Mouse (Mus musculus) megakaryocyte, adult 5-6 weeks (primary cell): ENCODE measurements around the gene Ajm1. TPM values are rescaled to one million over a fixed set of nuclear protein-coding genes. Genes with fewer than 3 reads are reported as not detected.
"Not testable (repeated sequence)": the region's sequence is repeated elsewhere in the genome, so short reads cannot be mapped to it uniquely, and the experiment has no call there.

Experiments
- ATAC-seq: 2 replicates; pipeline ENCODE4 v1.8.0; 2016; ENCODE audit warnings: mild to moderate bottlenecking, inconsistent platforms; ENCODE audit not compliant: poor library complexity, severe bottlenecking
- total RNA-seq, 2 experiments: library from RNA; stranded (forward) in 1 of 2; stranded (reverse) in 1 of 2; fragments of 153-499, 151-499 nt in 1 of 2; fragments of 221-1000, 200-1000 nt in 1 of 2; gene quantifications; 2 replicates each; pipeline versions ENCODE4 v1.2.3 to v1.2.4; 2015 to 2017

The Ajm1 gene
- total RNA-seq, 2 experiments from 2014 or later = not detected

DNA sequence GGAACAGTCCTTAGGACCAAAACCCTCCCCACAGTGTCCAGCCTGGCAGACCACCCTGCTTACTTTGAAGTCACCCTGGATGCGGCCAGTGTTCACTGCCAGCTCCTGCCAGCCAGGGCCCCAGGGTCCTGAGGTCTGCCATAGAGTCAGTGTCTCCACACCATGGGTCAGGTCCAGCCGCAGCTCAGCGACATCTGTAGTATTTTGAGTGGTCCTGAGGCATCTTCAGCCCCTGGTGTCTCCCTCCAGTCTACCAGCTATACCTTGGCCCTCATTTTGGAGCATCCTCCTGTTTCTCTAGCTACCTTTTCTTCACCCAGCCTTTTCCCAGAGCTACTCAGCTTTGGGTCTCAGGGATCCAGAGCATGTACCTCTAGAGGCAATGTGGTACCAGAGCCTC, 12.2 kb downstream of the Ajm1 start:
- no peak for ATAC-seq

DNA sequence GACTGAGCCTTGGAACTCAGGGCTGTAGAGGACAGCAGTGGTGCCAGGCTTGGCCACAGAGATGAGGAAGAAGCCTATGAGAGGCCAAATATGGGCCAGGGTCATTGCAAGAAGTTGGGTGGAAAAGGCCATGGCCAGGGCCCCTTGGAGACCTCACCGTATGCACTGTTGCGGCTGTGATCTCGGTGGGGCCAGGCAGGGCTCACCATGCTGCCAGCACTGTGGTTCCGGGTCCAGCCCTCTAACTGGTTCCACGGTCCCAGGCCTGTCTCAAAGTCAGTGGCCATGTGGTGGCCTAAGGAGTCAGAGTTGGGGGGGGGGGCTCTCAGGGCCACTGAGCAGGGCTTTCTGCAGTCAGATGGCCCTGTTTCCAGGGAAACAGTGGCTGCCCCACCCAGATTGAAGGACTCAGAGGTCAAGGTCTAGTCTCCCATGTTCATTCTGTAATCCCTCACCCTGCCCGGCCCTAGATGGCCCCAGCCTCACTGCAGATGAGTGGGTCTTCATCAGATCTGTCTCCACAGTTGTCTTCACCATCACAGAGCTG, 13.0 kb downstream of the Ajm1 start:
- no peak for ATAC-seq

DNA sequence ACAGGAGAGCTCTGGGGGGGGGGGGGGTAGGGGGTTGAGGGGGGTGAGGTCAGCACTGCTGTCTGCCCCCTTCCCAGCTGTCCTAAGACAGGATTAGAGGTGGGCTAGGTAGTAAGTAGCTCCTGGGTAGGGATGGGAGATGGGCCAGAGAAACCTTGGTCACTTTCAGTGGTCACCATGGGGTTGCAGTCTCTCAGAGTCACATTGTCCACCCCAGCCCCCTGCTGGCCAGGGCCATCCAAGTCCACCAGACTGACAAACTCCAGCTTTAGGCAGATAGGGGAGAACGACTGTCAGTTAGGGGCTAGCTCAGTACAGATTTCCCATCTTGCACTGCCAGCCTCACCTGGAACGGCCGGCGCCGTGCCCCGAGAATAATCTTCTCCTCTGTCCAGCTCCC, 15.0 kb downstream of the Ajm1 start:
- no peak for ATAC-seq

DNA sequence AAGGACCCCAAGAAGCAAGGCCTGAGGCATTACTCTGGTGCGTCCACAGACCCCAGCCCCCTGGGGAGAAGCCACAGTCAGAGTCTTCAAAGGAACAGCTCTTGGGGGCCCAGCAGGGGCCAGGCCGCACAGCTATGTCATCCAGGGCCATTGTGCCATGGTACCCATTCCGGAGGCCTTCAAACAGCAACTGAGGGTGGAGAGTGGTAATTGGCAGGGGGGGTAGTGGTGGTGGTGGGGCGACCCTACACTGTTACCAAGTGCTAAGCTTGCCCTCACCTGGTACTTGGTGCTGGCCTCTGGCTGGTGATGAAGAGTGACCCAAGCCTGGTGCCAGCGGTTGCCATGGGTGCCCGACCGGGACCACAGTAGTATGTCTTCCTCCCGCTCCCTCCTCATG, 15.8 kb downstream of the Ajm1 start:
- ATAC-seq = no peak

GRCm38 (mm10) chr2:25561946-25562345, 19.6 kb downstream of the Ajm1 start:
- no peak for ATAC-seq

GRCm38 (mm10) chr2:25560551-25560950, 21.0 kb downstream of the Ajm1 start:
- ATAC-seq = no peak

GRCm38 (mm10) chr2:25558774-25559173, 22.8 kb downstream of the Ajm1 start:
- no peak for ATAC-seq

- ATAC-seq = 0 out of 2 replicates have a peak, but pooled peaks have one; percentile 9
Observed at GRCm38 (mm10) chr2:25557964-25558360, 23.6 kb downstream of the Ajm1 start.

GRCm38 (mm10) chr2:25557221-25557963, 24.2 kb downstream of the Ajm1 start, which contains the start of gene Edf1:
TSS of gene Edf1 (plus strand) at chr2:25557847.
- ATAC-seq = peak; percentile 100

- no peak for ATAC-seq
Observed at GRCm38 (mm10) chr2:25556296-25556695, 25.3 kb downstream of the Ajm1 start.

- not testable (repeated sequence) for ATAC-seq
Observed at GRCm38 (mm10) chr2:25555479-25555878, 26.1 kb downstream of the Ajm1 start.

- not testable (repeated sequence) for ATAC-seq
Observed at GRCm38 (mm10) chr2:25553171-25553786, 28.3 kb downstream of the Ajm1 start.

DNA sequence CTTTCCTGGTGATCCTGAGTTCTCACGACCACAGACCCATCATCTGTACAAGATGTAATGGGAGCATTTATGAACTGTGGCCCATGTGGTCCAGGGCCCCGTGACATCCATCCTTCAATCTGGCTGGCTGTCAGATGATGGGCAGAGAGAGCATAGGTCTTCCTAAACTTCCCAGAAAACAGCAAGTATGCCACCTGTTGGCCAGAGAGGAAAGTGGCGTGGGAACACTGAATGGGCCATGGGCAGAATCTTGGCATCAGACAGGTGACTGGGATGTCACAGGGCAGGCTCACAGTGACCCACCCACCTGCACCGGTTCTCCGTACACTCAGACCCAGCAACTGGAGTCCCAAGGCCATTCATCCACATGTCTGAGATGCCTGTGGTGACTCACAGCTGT, 30.4 kb downstream of the Ajm1 start:
- no peak for ATAC-seq

DNA sequence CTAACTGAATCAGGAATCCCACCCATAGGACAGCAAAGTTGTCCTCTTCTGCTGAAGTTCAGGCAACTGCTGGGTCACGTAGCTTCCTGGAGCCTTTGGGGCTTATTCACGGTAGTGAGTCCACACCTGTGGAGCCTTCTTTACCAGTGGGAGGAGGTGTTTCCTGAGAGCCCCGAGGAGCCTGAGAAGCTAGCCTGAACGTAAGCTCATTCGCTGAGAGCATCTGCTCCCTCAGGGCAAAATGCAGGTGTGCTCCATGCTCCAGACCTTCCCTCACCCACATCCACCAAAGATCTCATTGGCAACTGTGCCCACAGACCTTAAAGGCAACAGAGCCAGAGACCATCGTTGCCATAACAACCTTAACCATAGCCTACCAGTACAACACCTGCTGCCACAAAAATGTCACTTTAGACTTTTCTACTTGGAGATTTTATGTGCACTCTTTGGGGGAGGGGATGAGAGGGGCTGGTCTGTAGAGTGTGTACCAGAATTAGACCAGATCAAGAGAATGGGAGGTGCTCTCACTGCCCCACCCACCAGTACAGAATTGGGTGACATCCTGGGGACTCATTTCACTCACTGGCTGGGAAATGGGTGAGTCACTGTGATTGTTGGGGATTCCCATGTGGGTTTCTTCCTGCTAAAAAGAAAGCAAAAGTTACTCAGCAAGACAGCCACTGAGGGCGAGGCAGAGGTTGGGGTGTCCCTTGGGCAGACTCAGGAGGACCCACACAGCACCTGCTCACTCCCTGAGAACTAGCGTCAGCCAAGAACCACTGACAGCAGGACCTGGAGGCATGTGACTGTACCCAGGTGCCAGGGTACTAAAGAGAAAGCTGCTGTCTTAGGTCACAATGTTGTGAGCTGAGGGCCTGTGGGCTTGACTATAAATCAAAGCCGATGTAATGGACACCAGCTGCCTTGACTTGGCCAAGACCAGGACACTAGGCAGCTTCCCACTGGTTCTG, 32.3 kb downstream of the Ajm1 start:
- no peak for ATAC-seq

- peak; percentile 98 for ATAC-seq
Observed at GRCm38 (mm10) chr2:25546811-25547491, 34.6 kb downstream of the Ajm1 start, which contains the start of gene Traf2. TSS of gene Traf2 (minus strand) at chr2:25546940.

DNA sequence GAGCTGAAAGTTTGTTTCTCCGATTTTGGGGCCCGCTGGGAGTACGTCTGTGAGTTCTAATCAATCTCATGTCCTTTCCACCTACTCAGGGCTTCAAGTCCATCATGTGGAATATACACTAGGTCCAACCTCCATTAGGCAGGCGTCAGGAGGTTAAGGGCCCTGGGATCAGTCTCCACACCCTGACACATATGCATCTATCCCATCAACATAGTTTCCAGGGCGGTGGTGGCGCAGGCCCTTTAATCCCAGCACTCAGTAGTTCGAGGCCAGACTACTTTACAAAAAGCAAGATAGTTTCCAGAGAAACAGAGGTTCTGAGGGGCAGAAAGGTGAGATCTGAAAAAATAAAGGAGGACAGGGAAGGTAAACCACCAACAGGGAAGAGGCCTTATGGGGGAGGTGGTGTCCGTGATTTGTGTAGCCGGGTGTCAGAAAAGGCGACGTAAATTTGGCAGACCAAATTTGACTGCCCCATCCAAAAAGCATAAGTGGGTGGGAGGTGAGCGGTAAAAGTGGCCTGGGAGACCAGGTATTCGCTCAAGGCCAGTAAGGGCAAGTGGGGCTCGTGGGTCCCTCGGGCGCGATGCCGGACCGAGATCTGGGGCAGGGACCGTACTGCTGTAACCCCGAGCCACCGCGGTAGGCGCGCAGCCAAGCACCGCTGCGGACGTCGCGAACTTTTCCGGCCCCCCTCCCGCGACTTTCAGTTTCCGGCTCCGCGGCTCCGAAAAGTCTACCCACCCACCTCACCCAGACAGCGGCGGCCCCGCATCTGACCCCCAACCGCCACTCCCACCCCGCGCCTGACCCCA, 35.4 kb downstream of the Ajm1 start:
- peak; percentile 34 for ATAC-seq

GRCm38 (mm10) chr2:25541644-25542367, 39.8 kb downstream of the Ajm1 start:
- ATAC-seq = no peak

GRCm38 (mm10) chr2:25540541-25540948, 41.0 kb downstream of the Ajm1 start:
- ATAC-seq = no peak

- no peak for ATAC-seq
Observed at GRCm38 (mm10) chr2:25536531-25536930, 45.0 kb downstream of the Ajm1 start.
